Mouse (Mus musculus): ENCODE measurements around the gene Mtmr12. TPM values are rescaled to one million over a fixed set of nuclear protein-coding genes. Genes with fewer than 3 reads are reported as not detected.

Gene Mtmr12
- total RNA-seq, 1 experiment from 2014 or later: 23.0 TPM

GRCm38 (mm10) chr15:12235983-12236382 is 31.2 kb downstream of the Mtmr12 start:
- no peak for DNase-seq

GRCm38 (mm10) chr15:12236961-12237360 is 32.1 kb downstream of the Mtmr12 start:
- no peak for DNase-seq

- DNase-seq: no peak
Measured at GRCm38 (mm10) chr15:12237539-12237938, 32.7 kb downstream of the Mtmr12 start.

GRCm38 (mm10) chr15:12238337-12238736 is 33.5 kb downstream of the Mtmr12 start:
- no peak for DNase-seq

GRCm38 (mm10) chr15:12240705-12241328 is 36.0 kb downstream of the Mtmr12 start:
- DNase-seq: no peak

GRCm38 (mm10) chr15:12243792-12244191 is 39.0 kb downstream of the Mtmr12 start:
- no peak for DNase-seq

- no peak for DNase-seq
Measured at GRCm38 (mm10) chr15:12245580-12246359, 40.9 kb downstream of the Mtmr12 start.

GRCm38 (mm10) chr15:12246360-12247158 is 41.7 kb downstream of the Mtmr12 start:
- DNase-seq: no peak

- DNase-seq: no peak
Measured at GRCm38 (mm10) chr15:12247159-12247603, 42.4 kb downstream of the Mtmr12 start.

GRCm38 (mm10) chr15:12248279-12248678 is 43.5 kb downstream of the Mtmr12 start:
- peak; percentile 35 for DNase-seq

- no peak for DNase-seq
Measured at GRCm38 (mm10) chr15:12250350-12250749, 45.5 kb downstream of the Mtmr12 start.

- DNase-seq: no peak
Measured at GRCm38 (mm10) chr15:12251416-12252140, 46.8 kb downstream of the Mtmr12 start.

GRCm38 (mm10) chr15:12252141-12252489 is 47.3 kb downstream of the Mtmr12 start:
- no peak for DNase-seq

GRCm38 (mm10) chr15:12257730-12258494 is 53.1 kb downstream of the Mtmr12 start:
- DNase-seq: no peak

- no peak for DNase-seq
Measured at GRCm38 (mm10) chr15:12263056-12263455, 58.2 kb downstream of the Mtmr12 start.

- DNase-seq: no peak
Measured at GRCm38 (mm10) chr15:12266460-12266859, 61.6 kb downstream of the Mtmr12 start.

- peak; percentile 72 for DNase-seq
Measured at GRCm38 (mm10) chr15:12268021-12268420, 63.2 kb downstream of the Mtmr12 start.

- DNase-seq: no peak
Measured at GRCm38 (mm10) chr15:12271340-12271739, 66.5 kb downstream of the Mtmr12 start.

- no peak for DNase-seq
Measured at GRCm38 (mm10) chr15:12273325-12274052, 68.7 kb downstream of the Mtmr12 start.

- DNase-seq: no peak
Measured at GRCm38 (mm10) chr15:12274053-12274769, 69.4 kb downstream of the Mtmr12 start.

Measured in adrenal gland, postnatal 25 days (tissue).